Mouse (Mus musculus): Measurements from ENCODE around the gene Nek10. TPM values are rescaled to one million over a fixed set of nuclear protein-coding genes. Genes with fewer than 3 reads are reported as not detected.
A peak's percentile ranks its signal among the peaks of the same experiment; 100 is the strongest.
"Not testable (repeated sequence)": the region's sequence is repeated elsewhere in the genome, so short reads cannot be mapped to it uniquely, and the experiment has no call there.

Nek10 gene
- total RNA-seq, 2 experiments from 2014 or later: 0.17 to 0.18 TPM

DNA sequence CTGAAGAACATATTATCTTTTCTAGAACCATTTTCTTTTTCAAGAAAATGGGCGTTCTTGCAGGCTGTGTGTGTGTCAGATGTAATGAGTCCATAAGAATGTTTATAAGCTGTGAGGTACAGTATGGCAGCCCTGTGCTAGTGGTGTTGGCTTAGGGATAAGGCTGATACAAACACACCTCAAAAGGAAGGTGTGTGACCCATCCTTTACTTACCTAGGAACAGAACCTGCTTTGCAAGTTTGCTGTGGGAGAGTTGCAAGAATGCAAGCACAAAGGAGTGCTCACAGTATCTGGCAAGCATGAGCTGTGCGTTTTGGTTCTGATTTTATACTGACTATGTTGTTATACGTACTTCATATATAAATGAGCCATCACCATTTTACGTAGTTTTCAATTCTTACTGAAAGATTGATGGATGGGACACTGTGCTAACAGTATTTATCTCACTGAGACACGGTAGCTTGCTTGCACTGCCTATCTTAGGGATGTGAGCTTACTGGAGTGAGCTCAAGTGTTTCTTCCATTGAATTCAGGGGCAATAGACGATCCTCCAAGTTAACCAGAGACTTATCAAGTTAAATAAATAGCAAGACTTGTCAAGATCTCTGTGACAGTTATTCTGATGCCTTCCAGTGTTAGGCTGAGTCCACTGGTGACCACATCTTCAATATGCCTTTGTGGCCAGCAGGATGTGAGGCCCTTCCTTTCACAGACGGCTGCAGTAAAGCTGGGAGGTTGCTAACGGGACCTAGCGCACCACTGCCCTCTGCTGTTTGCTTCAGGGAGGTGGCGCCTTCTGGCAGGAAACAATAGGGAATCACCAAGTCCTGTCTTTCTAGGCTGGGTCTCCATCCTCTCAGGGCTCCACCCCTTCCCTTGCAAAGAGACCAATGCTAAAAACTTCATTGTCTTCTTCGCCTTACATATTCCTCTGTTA lies 181.8 kb downstream of the Nek10 start:
- DNase-seq: peak; percentile 16 to 69

- no peak for DNase-seq
Observed at GRCm38 (mm10) chr14:14987403-14987802, 184.2 kb downstream of the Nek10 start.

GRCm38 (mm10) chr14:14991642-14992041 lies 188.4 kb downstream of the Nek10 start:
- DNase-seq: no peak

- no peak for DNase-seq
Observed at GRCm38 (mm10) chr14:15011408-15011807, 208.2 kb downstream of the Nek10 start.

- DNase-seq: no peak
Observed at GRCm38 (mm10) chr14:15014799-15015198, 211.6 kb downstream of the Nek10 start.

- not testable (repeated sequence) for DNase-seq
Observed at GRCm38 (mm10) chr14:15030626-15031025, 227.4 kb downstream of the Nek10 start.

- not testable (repeated sequence) for DNase-seq
Observed at GRCm38 (mm10) chr14:15034638-15035037, 231.4 kb downstream of the Nek10 start.

GRCm38 (mm10) chr14:15048186-15048585 lies 245.0 kb downstream of the Nek10 start:
- no peak for DNase-seq

DNA sequence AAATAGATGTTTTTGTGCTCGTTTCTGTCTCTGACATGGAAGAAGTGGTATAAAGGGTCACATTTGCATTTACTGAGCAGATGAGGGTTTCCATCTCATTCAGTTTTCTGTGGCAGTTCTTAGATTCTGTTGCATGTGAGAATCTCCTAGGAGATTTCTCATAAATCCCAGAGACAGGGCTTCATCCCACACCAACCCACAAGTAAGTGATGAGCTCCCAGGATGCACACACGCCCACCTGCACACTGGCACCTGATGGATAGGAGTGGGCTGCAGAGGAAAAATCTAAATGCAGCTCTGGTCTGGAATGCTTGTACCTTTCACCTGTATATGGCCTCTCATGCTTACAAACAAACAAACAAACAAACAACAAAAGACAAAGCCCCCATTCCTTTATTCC lies 258.3 kb downstream of the Nek10 start:
- no peak for DNase-seq

Other genes with a start within 250 kb of the Nek10 start
- gene Slc4a7, start 101.1 kb upstream of the Nek10 start, total RNA-seq (2021): 10 to 100 TPM; 14.3 to 16.1 TPM

Measured in heart, adult 18-20 months (tissue).